Mouse (Mus musculus) lung, adult 2 months (tissue): ENCODE measurements around the gene Dhh.

ENCODE experiments used
- CTCF ChIP-seq: fragments of 200-500 bp; IDR thresholded peaks from 2 replicates; pipeline ENCODE4 v1.5.1; 2011; ENCODE audit warnings: mild to moderate bottlenecking, low read length, control low read depth; ENCODE audit not compliant: insufficient read depth
- POLR2A ChIP-seq: fragments of 200-500 bp; IDR thresholded peaks from 2 replicates; pipeline ENCODE4 v1.6.1; 2011; ENCODE audit warnings: low read depth, mild to moderate bottlenecking, control low read depth, low read length, borderline replicate concordance; ENCODE audit errors: extremely low read depth

DNA sequence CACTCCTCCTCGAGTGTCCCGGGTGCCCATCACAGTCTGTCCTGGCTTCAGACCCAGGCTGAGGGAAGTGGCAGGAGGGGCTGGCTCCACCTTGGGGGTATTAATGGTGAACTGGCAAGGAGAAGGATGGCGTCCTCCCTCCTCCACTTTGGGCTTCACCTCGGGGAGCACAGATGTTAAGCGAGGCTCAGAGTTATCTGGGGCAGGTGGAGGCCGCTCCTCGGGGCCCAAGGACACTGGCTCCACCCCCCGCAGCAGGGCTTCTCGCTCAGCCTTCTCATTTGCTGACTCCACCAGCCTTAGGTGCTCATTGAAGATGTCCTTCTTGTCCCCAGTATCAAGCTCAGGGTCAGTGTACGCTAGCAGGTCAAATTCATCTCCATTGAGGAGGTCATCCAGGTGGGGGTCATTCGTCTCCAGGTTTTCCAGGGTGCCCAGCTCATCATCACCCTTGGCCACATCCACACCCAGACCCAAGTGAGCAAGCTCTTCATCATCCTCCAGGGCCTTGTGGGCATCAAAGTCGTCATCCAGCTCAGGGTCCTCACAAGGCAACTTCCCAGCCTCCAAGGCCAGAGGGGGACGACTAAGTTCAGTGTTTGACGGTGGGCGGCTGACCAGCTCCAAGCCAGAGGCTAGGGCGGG is 48.3 kb downstream of the Dhh start:
- no peak for TF ChIP-seq POLR2A
- TF ChIP-seq CTCF, result no peak
